Mouse (Mus musculus) heart, adult 10 weeks (tissue): ENCODE results near the gene Olfr98. TPM values are rescaled to one million over a fixed set of nuclear protein-coding genes. Genes with fewer than 3 reads are reported as not detected.

ENCODE experiments used
- polyA plus RNA-seq: library from polyadenylated mRNA; stranded (reverse); fragments of 350-450 nt; fragmentation: Illumina TruSeq; extraction: RNeasy Lipid Tissue Mini Kit (QIAGEN cat#74804); gene quantifications from one replicate; pipeline ENCODE4 v1.2.3, GENCODE M21; 2014; ENCODE audit warnings: low read depth, low replicate concordance

Olfr98 gene
- not detected for polyA plus RNA-seq

GRCm38 (mm10) chr17:37263626-37264025 lies at the start of gene Olfr98:
Gene Olfr98, minus strand, starts transcription at chr17:37263749.

GRCm38 (mm10) chr17:37304213-37304612 lies 40.7 kb upstream of the Olfr98 start, which contains the start of gene Olfr101:
Gene Olfr101, minus strand, starts transcription at chr17:37304313.

GRCm38 (mm10) chr17:37283360-37283759 lies 19.8 kb upstream of the Olfr98 start, which contains the start of gene Olfr99:
Gene Olfr99, minus strand, starts transcription at chr17:37283460.

DNA sequence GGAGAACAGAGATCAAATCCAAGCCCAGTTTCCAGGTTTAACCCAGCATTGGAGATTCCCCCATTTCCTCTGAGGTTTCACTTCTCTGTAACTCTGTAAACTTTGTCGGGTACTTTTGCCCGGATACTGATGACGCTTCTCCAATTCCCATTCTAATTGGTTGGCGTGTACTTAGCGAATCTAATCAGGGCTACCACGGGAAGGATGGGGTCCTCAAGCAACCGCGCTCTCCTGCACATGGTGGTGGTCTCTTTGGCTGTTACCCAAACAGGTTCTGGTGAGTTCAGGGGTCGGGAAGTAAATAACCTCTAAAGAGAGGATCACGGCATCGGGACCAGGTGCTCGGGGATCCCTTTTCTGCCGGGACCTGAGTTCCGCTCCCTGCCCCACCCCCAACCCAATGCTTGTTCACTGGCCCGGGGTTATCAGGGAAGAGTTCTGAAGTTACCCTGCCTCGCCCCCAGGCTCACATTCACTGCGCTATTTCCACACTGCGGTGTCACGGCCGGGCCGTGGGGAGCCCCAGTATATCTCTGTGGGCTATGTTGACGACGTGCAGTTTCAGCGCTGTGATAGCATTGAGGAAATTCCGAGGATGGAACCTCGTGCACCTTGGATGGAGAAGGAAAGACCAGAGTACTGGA lies 6.6 kb upstream of the Olfr98 start, which contains the start of gene H2-M3:
H2-M3 (plus strand) TSS at position 163 of the 644 bp plus-strand sequence.

DNA sequence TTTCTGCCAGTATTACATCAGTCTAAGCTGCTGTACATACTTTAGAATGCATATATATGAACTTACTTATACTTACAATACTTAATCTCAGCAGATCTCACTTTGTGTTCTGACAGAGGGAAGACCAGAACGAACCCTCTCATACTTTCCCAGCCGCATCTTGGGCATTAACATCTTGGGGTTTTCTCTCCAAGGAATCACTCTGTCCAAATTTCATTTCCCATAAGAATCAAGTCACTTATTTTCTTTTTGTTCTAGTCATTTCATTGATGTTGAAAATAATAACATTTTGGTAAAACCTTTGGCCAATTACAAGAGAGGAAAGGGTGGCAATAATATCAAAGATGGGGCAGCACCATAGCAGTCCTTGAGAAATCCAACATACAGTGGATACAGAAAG lies 26.3 kb downstream of the Olfr98 start, which contains the start of gene Olfr97:
Olfr97 (minus strand) TSS at position 101 of the 400 bp plus-strand sequence.

GRCm38 (mm10) chr17:37219846-37220245 lies 43.7 kb downstream of the Olfr98 start, which contains the start of gene Olfr96:
Gene Olfr96, plus strand, starts transcription at chr17:37220146.

GRCm38 (mm10) chr17:37213018-37213417 lies 50.5 kb downstream of the Olfr98 start, which contains the start of gene Olfr95:
Gene Olfr95, minus strand, starts transcription at chr17:37213118.

Other genes starting within 250 kb of the Olfr98 start
- not detected for gene Mog, start 240.4 kb downstream of the Olfr98 start, polyA plus RNA-seq
- gene Gabbr1, start 217.8 kb downstream of the Olfr98 start, polyA plus RNA-seq = 13.1 TPM
- not detected for gene Olfr90, start 175.2 kb downstream of the Olfr98 start, polyA plus RNA-seq
- not detected for gene Olfr91, start 165.5 kb downstream of the Olfr98 start, polyA plus RNA-seq
- not detected for gene Olfr92, start 143.7 kb downstream of the Olfr98 start, polyA plus RNA-seq
- gene Olfr93, start 102.3 kb downstream of the Olfr98 start, polyA plus RNA-seq = not detected
- gene Ubd, start 69.9 kb downstream of the Olfr98 start, polyA plus RNA-seq = not detected
- not detected for gene Olfr94, start 62.8 kb downstream of the Olfr98 start, polyA plus RNA-seq
- not detected for gene Olfr95, start 50.6 kb downstream of the Olfr98 start, polyA plus RNA-seq
- gene Olfr96, start 43.6 kb downstream of the Olfr98 start, polyA plus RNA-seq = not detected
- gene Olfr97, start 26.4 kb downstream of the Olfr98 start, polyA plus RNA-seq = not detected
- gene H2-M3, start 6.5 kb upstream of the Olfr98 start, polyA plus RNA-seq = 6.0 TPM
- gene Olfr99, start 19.7 kb upstream of the Olfr98 start, polyA plus RNA-seq = not detected
- gene Olfr101, start 40.6 kb upstream of the Olfr98 start, polyA plus RNA-seq = not detected
- not detected for gene Olfr102, start 53.3 kb upstream of the Olfr98 start, polyA plus RNA-seq
- gene Olfr103, start 75.9 kb upstream of the Olfr98 start, polyA plus RNA-seq = not detected
- gene Olfr104-ps, start 95.8 kb upstream of the Olfr98 start, polyA plus RNA-seq = not detected
- not detected for gene Olfr105-ps, start 115.3 kb upstream of the Olfr98 start, polyA plus RNA-seq
- not detected for gene Olfr106-ps, start 126.6 kb upstream of the Olfr98 start, polyA plus RNA-seq
- gene Olfr107, start 135.5 kb upstream of the Olfr98 start, polyA plus RNA-seq = not detected
- not detected for gene Olfr108, start 181.7 kb upstream of the Olfr98 start, polyA plus RNA-seq
- gene Olfr109, start 195.2 kb upstream of the Olfr98 start, polyA plus RNA-seq = not detected
- not detected for gene H2-M2, start 219.8 kb upstream of the Olfr98 start, polyA plus RNA-seq
- gene Olfr110, start 228.7 kb upstream of the Olfr98 start, polyA plus RNA-seq = not detected
- gene Olfr111, start 244.3 kb upstream of the Olfr98 start, polyA plus RNA-seq = not detected